Mouse (Mus musculus): ENCODE results near the gene Mef2c.

GRCm38 (mm10) chr13:83529729-83530314 is 26.0 kb downstream of the Mef2c start:
- TF ChIP-seq TAL1 (IDR thresholded peaks at IDR 0.05; ENCODE audit: low read length) (no peak), GATA1 (IDR thresholded peaks at IDR 0.05; ENCODE audit: low read length) (no peak)
